Mouse (Mus musculus) MEL (cell line): ENCODE measurements around the gene Syt7. TPM values are rescaled to one million over a fixed set of nuclear protein-coding genes. Genes with fewer than 3 reads are reported as not detected.

Experiments
- DNase-seq: peaks from one replicate; pipeline ENCODE4 v3.0.0; 2011; ENCODE audit warnings: low read depth, low spot score
- H3K27ac ChIP-seq: 2 replicates; pipeline ENCODE4 v1.5.1; 2012; ENCODE audit warnings: low read depth, mild to moderate bottlenecking, control low read depth, low read length, moderate library complexity; ENCODE audit not compliant: control insufficient read depth
- H3K27me3 ChIP-seq, 2 experiments: fragments of 150-350 bp in 1 of 2; sonication (generic) in 1 of 2; 2 replicates each; pipeline ENCODE4 v1.6.1; 2012; ENCODE audit warnings: low read length in 2 of 2, mild to moderate bottlenecking in 2 of 2, improper control_type of control experiment in 1 of 2, moderate library complexity in 1 of 2; ENCODE audit not compliant: insufficient read depth in 2 of 2, control insufficient read depth in 1 of 2
- H3K36me3 ChIP-seq, 2 experiments: 2 replicates each; pipeline ENCODE4 v1.6.1; 2012 to 2014; ENCODE audit warnings: low read length in 2 of 2, improper control_type of control experiment in 1 of 2, inconsistent platforms in 1 of 2, mild to moderate bottlenecking in 1 of 2; ENCODE audit not compliant: insufficient read depth in 2 of 2, control insufficient read depth in 1 of 2
- H3K4me1 ChIP-seq, 2 experiments: fragments of 150-350 bp in 1 of 2; sonication (generic) in 1 of 2; 2 replicates each; pipeline ENCODE4 v1.6.1; 2012; ENCODE audit warnings: low read length in 2 of 2, improper control_type of control experiment in 1 of 2, mild to moderate bottlenecking in 1 of 2; ENCODE audit not compliant: insufficient read depth in 2 of 2, control insufficient read depth in 1 of 2
- H3K4me3 ChIP-seq, 2 experiments: fragments of 150-350 bp in 1 of 2; sonication (generic) in 1 of 2; 2 replicates each; pipeline ENCODE4 v1.5.1; 2012; ENCODE audit warnings: low read depth in 2 of 2, low read length in 2 of 2, mild to moderate bottlenecking in 2 of 2, moderate library complexity in 2 of 2, control low read depth in 1 of 2, improper control_type of control experiment in 1 of 2; ENCODE audit not compliant: control insufficient read depth in 1 of 2, insufficient read depth in 1 of 2
- H3K79me2 ChIP-seq: 2 replicates; pipeline ENCODE4 v1.6.1; 2012; ENCODE audit warnings: mild to moderate bottlenecking, low read length, moderate library complexity; ENCODE audit not compliant: control insufficient read depth, poor library complexity, insufficient read depth
- H3K9ac ChIP-seq: 2 replicates; pipeline ENCODE4 v1.6.1; 2012; ENCODE audit warnings: low read depth, mild to moderate bottlenecking, control low read depth, low read length, moderate library complexity; ENCODE audit not compliant: control insufficient read depth, poor library complexity, severe bottlenecking
- H3K9me3 ChIP-seq: fragments of 150-350 bp; sonication (generic); replicated peaks from 2 replicates; pipeline ENCODE4 v1.6.1; 2012; ENCODE audit warnings: mild to moderate bottlenecking, low read length, improper control_type of control experiment, moderate library complexity; ENCODE audit not compliant: insufficient read depth
- BHLHE40 ChIP-seq: IDR thresholded peaks from 2 replicates; pipeline ENCODE4 v1.6.1; 2012; ENCODE audit warnings: low read depth, mild to moderate bottlenecking, inconsistent platforms, low read length, improper control_type of control experiment, borderline replicate concordance
- CHD1 ChIP-seq: IDR thresholded peaks from 2 replicates; pipeline ENCODE4 v1.6.1; 2012; ENCODE audit warnings: low read depth, mild to moderate bottlenecking, inconsistent platforms, low read length, improper control_type of control experiment
- GABPA ChIP-seq: IDR thresholded peaks from 2 replicates; pipeline ENCODE4 v1.6.1; 2012; ENCODE audit warnings: low read depth, mild to moderate bottlenecking, inconsistent platforms, low read length, improper control_type of control experiment, moderate library complexity
- GATA1 ChIP-seq: IDR thresholded peaks from 2 replicates; pipeline ENCODE4 v1.6.1; 2011; ENCODE audit warnings: low read depth, low read length, improper control_type of control experiment
- KAT2A ChIP-seq: conservative IDR thresholded peaks from 2 replicates; pipeline ENCODE4 v1.6.1; 2012; ENCODE audit warnings: low read depth, low read length, improper control_type of control experiment, inconsistent platforms
- MAFK ChIP-seq: IDR thresholded peaks from 2 replicates; pipeline ENCODE4 v1.6.1; 2011; ENCODE audit warnings: low read depth, mild to moderate bottlenecking, low read length, improper control_type of control experiment, borderline replicate concordance
- MAX ChIP-seq: IDR thresholded peaks from 2 replicates; pipeline ENCODE4 v1.6.1; 2011; ENCODE audit warnings: low read length, improper control_type of control experiment
- MAZ ChIP-seq: IDR thresholded peaks from 2 replicates; pipeline ENCODE4 v1.6.1; 2012; ENCODE audit warnings: low read depth, mild to moderate bottlenecking, inconsistent platforms, low read length, improper control_type of control experiment
- MXI1 ChIP-seq: IDR thresholded peaks from 2 replicates; pipeline ENCODE4 v1.6.1; 2011; ENCODE audit warnings: mild to moderate bottlenecking, low read depth, low read length, improper control_type of control experiment
- MYB ChIP-seq: IDR thresholded peaks from 2 replicates; pipeline ENCODE4 v1.6.1; 2011; ENCODE audit warnings: mild to moderate bottlenecking, low read depth, low read length, improper control_type of control experiment
- NELFE ChIP-seq: IDR thresholded peaks from 2 replicates; pipeline ENCODE4 v1.6.1; 2011; ENCODE audit warnings: low read depth, low read length, improper control_type of control experiment
- POLR2AphosphoS2 ChIP-seq: IDR thresholded peaks from 2 replicates; pipeline ENCODE4 v1.6.1; 2011; ENCODE audit warnings: low read length, improper control_type of control experiment
- POLR2AphosphoS5 ChIP-seq: IDR thresholded peaks from 2 replicates; pipeline ENCODE4 v1.6.1; 2012; ENCODE audit warnings: low read depth, borderline replicate concordance, mild to moderate bottlenecking, inconsistent platforms, low read length, moderate library complexity, mixed read lengths
- TCF12 ChIP-seq: IDR thresholded peaks from 2 replicates; pipeline ENCODE4 v1.6.1; 2014; ENCODE audit warnings: low read depth, mild to moderate bottlenecking, inconsistent platforms, low read length, improper control_type of control experiment, moderate library complexity
- UBTF ChIP-seq: IDR thresholded peaks from 2 replicates; pipeline ENCODE4 v1.6.1; 2012; ENCODE audit warnings: low read depth, mild to moderate bottlenecking, inconsistent platforms, low read length, improper control_type of control experiment, moderate library complexity, borderline replicate concordance; ENCODE audit not compliant: insufficient read depth
- USF2 ChIP-seq, 2 experiments: IDR thresholded peaks; 2 replicates each; pipeline ENCODE4 v1.6.1; 2011 to 2012; ENCODE audit warnings: improper control_type of control experiment in 2 of 2, low read length in 2 of 2, borderline replicate concordance in 1 of 2, inconsistent platforms in 1 of 2, low read depth in 1 of 2, mild to moderate bottlenecking in 1 of 2; ENCODE audit not compliant: insufficient read depth in 1 of 2
- ZC3H11A ChIP-seq: IDR thresholded peaks from 2 replicates; pipeline ENCODE4 v1.6.1; 2012; ENCODE audit warnings: low read depth, mild to moderate bottlenecking, inconsistent platforms, low read length, improper control_type of control experiment
- ZKSCAN1 ChIP-seq: IDR thresholded peaks from 2 replicates; pipeline ENCODE4 v1.6.1; 2012; ENCODE audit warnings: low read depth, mild to moderate bottlenecking, inconsistent platforms, low read length, improper control_type of control experiment, moderate library complexity
- polyA plus RNA-seq, 2 experiments: library from polyadenylated mRNA; stranded (reverse) in 1 of 2; unstranded in 1 of 2; fragments of >175 nt in 1 of 2; fragments of >200 nt in 1 of 2; gene quantifications; 2 replicates each; pipeline versions ENCODE4 v1.2.1 to v1.2.4; 2012; ENCODE audit warnings: low replicate concordance in 2 of 2, low read depth in 1 of 2; ENCODE audit not compliant: insufficient read length in 2 of 2, insufficient read depth in 1 of 2, missing spikeins in 1 of 2
- total RNA-seq: library from RNA; depleted of rRNA; stranded (reverse); fragments of 300-350 nt; gene quantifications from 2 replicates; pipeline ENCODE4 v1.2.3, GENCODE M21; 2012

The Syt7 gene
- total and polyA plus RNA-seq, 3 experiments: not detected

GRCm38 (mm10) chr19:10393471-10393870 lies 4.6 kb downstream of the Syt7 start:
- H3K36me3 ChIP-seq: no peaks in the 10 kb centered on the region
- no peak overlapping the region for H3K4me3 ChIP-seq
- H3K79me2 ChIP-seq: no peaks in the 10 kb centered on the region
- H3K27me3 ChIP-seq: no peaks in the 10 kb centered on the region
- no peak overlapping the region for H3K27ac ChIP-seq
- no peaks in the 10 kb centered on the region for H3K9me3 ChIP-seq
- TF ChIP-seq MYB: no peak
- no peak for TF ChIP-seq NELFE
- H3K9ac ChIP-seq: no peak overlapping the region
- no peaks in the 10 kb centered on the region for H3K4me1 ChIP-seq
- no peak for DNase-seq

- no peaks in the 10 kb centered on the region for H3K27me3 ChIP-seq
- H3K4me1 ChIP-seq: no peaks in the 10 kb centered on the region
- no peaks in the 10 kb centered on the region for H3K9me3 ChIP-seq
- H3K9ac ChIP-seq: no peak overlapping the region
- H3K4me3 ChIP-seq: no peak overlapping the region
- no peaks in the 10 kb centered on the region for H3K79me2 ChIP-seq
- H3K36me3 ChIP-seq: no peaks in the 10 kb centered on the region
- TF ChIP-seq ZKSCAN1: no peak
- no peak for TF ChIP-seq POLR2AphosphoS5
- TF ChIP-seq ZC3H11A: no peak
- no peak for TF ChIP-seq KAT2A
- TF ChIP-seq MAFK: no peak
- no peak for TF ChIP-seq USF2 (IDR thresholded peaks at IDR 0.05; ENCODE audit: borderline replicate concordance in 1 of 2, insufficient read depth in 1 of 2, low read depth in 1 of 2, low read length in 2 of 2)
- TF ChIP-seq GABPA: no peak
- no peak for TF ChIP-seq POLR2AphosphoS2
- TF ChIP-seq CHD1: no peak
- TF ChIP-seq GATA1: no peak
- TF ChIP-seq MXI1: no peak
- no peak for TF ChIP-seq MAX
- no peak for TF ChIP-seq UBTF
- no peak for TF ChIP-seq BHLHE40
- TF ChIP-seq MAZ: no peak
- no peak for TF ChIP-seq TCF12
- H3K27ac ChIP-seq: no peak overlapping the region
- no peak for DNase-seq
Observed at GRCm38 (mm10) chr19:10393874-10394500, 5.1 kb downstream of the Syt7 start.
